Mouse (Mus musculus) ovary, postnatal 14 days (tissue): ENCODE measurements at regions not wholly inside any gene's neighbourhood (a gene's known extent, or its start where the extent isn't known, plus 50 kb on each side); places are given as distances from the start of the nearest gene placed in this dataset.

Experiments used
- DNase-seq: peaks from one replicate; pipeline ENCODE4 v3.0.0; 2022; ENCODE audit warnings: low spot score

- DNase-seq: no peak
These were observed 102.1 kb upstream of the Mki67 start for GRCm38 (mm10) chr7:135818298-135818697.

- DNase-seq: no peak
These were observed 108.0 kb upstream of the Mki67 start for GRCm38 (mm10) chr7:135823884-135824750.

GRCm38 (mm10) chr7:135829246-135829645, 113.1 kb upstream of the Mki67 start:
- DNase-seq: no peak

- DNase-seq: no peak
These were observed 117.3 kb upstream of the Mki67 start for GRCm38 (mm10) chr7:135833425-135833824.

DNA sequence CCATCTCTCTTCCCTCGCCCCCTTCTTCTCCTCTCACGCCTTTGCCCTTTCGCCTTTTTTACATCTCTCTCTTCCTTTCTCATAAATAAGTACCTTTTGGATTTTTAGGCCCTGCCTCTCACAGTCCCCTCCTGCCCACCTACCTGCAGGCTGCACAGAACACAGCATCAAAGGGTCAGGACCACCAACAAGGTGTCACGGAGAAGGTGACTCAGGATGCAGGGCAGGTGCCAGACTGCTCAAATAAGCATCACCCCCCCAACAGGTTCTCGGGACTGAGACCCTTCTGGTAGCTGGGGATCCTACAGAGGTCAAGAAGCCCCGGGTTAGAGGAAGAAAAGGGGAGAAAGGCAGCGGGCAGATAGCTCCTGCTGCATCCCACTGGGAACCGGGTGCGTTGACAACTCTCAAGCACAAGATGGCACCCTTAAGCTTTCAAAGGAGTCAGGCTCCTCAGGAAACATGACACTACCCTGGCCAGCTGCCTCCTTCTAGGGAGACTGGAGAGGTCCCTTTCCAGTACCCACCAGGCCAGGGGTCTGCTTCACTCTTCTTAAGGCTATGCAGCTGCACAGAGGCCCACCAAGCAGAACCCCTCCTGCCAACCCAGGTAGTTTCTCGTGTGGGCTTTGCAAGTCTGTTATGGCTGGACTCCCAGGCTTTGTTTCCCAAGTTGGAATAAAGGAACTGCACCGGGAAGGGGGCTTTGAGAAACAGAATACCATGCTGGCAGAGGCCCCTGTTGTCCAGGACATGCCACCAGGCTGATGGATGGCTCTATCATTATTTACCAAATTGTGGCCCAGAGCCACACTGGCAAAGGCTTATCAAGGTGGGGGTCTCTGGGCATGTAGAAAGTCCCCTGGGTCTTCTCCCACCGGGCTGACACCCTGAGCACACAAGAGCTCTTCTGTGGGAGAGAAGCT, 120.9 kb upstream of the Mki67 start:
- DNase-seq: peak; percentile 78

DNA sequence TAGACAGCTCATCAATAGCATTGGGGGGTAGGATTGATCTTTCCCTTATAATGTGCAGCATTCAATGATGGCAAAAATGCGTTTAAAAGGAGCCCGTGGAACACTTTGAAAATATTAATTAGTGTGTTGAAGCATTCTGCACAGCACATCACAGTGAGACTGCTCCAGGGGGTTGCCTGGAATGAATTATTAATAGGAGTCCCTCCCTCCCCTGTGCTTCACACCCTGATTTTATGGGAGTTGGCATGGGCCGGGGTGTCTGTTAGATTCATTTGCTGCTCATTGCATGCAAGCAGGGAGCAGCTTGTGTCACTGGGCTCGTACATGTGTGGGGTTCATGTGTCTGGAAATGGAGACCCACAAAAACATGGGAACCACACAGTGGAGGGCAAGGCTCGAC, 127.9 kb upstream of the Mki67 start:
- no peak for DNase-seq

- DNase-seq: no peak
These were observed 131.1 kb upstream of the Mki67 start for GRCm38 (mm10) chr7:135847304-135847703.

DNA sequence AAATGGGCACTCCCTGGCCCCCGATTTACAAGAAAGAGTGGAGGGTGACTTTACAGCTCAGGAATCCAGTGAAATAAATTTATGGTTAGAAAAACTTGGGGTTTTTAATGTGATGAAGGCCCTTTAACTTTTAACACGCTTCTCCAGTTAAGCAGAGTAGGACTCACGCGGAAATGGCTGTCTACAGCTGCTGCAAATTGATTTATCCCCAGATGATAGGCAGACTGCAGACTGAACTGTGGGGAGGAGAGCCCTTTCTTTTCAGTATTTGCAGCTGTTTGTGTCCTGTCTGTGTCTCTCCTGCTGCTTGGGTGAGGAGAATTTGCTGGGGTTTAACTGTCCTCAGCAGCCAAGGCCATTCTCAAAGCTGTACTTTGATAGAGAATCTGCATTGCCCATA, 132.0 kb upstream of the Mki67 start:
- no peak for DNase-seq

- no peak for DNase-seq
These were observed 132.7 kb upstream of the Mki67 start for GRCm38 (mm10) chr7:135848833-135849232.

DNA sequence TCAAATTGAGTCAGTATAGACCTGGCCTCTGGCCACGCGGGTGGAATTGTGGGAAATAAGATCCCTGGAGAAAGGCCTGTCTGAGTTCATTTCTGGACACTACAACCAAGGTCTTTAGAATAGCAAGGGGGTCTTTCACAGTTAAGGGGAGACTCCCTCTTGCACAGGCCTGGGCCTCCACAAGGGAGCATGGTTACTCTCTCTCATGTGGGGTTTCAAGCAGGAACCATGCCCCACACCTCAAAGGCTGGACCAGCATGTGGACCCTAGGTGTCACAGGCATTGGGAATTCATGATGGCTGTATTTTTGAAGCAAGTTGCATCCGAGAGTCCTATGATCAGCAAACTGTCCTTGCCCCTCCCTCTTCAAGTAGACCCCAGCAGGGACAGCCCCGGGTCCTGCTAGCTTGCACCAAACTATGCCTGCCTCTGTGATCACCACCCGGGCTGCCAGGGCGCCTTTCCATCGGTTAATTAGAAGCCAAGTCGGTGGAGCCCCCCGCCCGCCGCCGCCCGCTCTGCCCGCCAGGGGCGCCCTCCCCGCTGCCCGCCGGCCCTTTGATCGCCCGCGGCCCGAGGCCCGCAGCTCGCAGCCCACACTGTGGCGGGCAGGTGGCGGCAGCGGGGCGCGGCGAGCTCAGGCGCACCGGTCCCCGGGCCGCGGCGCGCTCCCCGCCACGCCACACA, 137.1 kb upstream of the Mki67 start:
- peak; percentile 27 for DNase-seq

DNA sequence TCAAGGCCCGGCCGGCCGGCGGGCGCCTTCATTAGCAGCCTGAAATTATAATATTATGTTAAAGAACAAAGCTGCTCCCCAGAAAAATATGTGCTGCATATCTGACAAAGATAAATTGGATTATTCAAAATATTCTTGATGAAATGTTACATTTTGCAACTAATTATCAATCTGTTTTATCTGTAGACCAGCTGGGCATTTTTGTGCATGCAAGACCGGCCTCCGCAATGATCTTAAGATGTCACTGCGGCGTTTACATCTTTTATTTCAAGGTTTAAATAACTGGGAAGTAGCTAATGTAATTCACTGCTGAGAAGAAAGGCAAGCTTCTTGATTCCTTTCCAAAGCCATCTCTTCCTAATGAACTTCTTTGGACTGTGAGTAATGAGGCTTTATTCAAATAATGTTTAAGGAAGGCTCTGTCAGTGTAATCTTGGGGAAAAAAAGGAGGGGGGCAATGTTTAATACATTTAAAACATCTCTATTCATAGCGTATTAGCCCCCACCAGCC, 137.7 kb upstream of the Mki67 start:
- DNase-seq: no peak

DNA sequence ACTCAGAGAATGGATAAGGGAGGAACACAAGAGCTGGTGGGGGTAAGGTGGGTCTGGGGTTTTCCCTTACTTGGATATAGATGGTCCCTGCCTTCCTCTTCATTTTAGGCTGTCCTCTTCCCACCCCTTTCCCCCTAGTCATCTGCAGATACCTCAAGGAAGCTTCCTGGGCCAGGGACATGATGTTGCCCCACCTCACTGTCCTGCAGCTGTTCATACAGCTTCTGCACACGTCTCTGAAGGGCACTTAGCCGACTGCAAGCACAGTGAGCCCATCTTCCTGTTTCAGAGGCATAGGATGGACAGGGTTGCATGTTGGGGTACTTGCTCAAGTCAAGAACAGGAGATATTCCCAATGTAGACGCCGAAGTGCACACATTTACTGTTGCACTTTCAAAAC, 144.1 kb upstream of the Mki67 start:
- DNase-seq: no peak

- DNase-seq: no peak
These were observed 144.7 kb upstream of the Mki67 start for GRCm38 (mm10) chr7:135860741-135861408.

- no peak for DNase-seq
These were observed 145.2 kb upstream of the Mki67 start for GRCm38 (mm10) chr7:135861409-135861805.

DNA sequence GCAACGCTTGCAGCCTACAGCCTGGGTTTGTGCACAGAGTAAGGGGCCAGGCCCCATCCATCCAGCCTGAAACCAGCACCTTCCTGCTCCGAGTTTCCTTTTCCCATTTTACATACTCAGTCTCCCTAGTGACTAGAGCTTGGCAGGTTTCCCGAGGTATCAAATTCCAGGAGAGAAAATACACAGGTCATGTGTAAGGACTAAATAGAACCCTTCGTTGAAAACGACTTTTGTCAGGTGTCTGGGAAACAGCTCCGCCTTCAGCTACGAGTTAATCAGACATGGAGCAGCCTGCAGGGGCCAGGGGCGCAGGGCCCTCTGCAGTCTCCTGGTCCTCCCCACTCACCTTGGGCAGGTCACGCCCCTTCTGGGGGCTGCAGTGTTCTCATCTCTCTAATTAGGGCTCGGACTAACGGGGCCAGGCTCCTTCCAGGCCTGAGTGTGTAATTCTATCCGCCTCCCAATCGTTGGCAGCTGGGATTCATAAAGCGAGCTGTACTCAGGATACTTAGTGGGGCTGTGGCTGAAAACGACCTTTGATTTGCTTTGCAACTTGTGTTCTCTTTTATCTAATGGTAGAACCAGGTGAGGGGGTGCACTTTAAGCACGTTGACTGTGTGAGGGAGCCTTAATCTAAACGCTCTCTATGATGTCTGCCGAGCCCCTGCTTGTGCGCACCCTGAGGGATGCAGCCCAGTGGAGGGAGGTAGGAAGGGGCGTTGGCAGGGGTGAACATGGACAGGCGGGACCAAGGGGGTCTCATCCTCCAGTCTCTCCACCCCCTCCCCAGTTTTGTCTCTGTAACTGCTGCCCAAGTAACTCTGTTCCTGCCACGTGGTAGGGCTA, 147.6 kb upstream of the Mki67 start:
- no peak for DNase-seq

- no peak for DNase-seq
These were observed 154.8 kb upstream of the Mki67 start for GRCm38 (mm10) chr7:135870981-135871380.

DNA sequence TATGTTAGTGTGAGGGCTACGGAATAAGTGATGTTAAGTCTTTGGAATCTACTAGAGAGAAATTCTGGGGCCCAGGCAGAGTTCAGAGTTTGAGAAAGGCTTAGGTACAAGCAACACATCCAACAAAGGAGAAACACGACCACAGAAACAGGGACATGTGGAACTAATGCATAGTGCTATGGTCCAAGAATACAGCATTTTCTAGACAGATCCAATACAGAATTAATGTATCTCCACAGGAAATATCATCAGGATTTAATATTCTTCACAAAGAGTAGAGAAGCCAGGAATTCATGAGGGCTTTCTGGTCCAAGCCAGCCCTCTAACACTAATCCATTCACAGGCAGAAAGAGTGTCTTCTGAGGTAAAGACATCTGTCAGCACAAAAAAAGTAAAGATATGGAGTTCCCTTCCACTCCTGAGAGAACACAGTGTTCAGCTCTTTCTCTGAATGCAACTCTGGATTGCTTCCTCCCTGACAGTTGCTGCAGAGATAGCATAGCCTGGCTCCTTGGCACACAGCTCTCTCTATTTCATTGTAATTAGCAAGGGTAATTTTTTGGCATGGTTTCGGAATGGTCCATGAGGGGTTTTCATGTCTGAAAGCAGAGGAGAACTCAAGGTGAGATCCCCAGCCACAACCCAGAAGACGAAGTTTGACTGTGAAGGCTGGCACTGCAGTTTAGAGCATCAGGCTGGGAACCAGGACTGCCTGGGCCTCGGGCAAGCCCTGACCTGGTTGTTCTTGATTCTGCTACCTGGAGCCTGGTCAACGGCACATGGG, 161.1 kb upstream of the Mki67 start:
- DNase-seq: no peak

DNA sequence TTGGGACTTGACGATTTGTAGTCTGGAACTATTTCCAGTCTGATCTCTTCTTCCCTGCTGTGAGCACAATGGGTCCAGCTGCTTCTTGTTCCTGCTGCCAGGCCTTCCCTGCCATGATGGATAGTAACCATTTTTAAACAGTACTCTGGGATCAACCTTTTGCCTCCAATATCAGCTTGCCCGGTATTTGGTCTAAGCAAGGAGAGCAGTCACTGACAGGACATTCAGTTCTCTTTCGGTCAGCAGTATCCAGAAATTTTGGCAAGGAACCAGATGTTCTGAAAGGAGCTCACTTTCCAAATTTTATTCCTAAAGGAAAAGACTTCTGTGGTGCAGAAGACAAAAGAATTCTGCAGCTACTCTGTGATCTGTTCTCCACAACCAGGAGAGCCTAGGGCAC, 162.6 kb upstream of the Mki67 start:
- DNase-seq: no peak

DNA sequence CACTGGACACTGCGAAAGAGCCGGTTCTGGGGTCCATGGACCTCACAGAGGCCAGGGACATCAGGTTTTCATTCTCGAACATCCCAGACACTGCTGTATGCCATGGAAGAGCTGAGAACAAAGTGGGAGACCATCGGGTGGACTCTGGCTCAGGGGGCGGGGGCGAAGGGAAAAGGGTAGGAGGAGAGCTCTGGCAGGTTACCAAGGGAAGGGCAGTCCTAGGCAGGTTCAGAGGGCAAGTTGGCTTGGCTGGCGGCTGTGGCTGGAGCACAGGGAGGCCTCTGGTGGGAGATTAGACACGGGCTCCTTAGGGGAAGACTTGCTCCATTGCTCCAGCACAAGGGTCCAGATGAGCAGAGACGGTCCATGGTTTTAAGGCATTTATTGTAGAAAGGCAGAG, 164.3 kb upstream of the Mki67 start:
- DNase-seq: no peak

DNA sequence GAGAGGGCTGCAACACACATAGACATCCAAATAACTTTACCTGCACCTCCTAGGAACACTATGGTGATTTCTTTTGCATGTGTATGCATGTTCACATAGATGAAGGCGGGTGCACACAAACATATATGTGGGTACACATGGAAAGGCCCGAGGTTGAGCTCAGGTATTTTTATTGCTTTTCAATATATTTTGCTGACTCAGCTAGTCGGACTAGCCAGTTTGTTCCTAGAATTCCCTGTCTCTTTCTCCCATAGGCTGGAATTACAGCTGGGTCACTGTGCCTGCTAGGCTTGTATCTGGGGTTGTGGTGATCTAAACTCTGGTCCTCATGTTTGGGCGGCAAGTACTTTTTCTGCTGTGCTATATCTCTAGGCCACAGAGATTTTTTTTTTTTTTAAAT, 166.1 kb upstream of the Mki67 start:
- DNase-seq: no peak
